Mouse (Mus musculus) spleen, postnatal 36 days (tissue): ENCODE measurements around the gene Vps26b.

ENCODE experiments used
- DNase-seq, 2 experiments: peaks; one replicate each; pipeline ENCODE4 v3.0.0; 2022; ENCODE audit warnings: low spot score in 2 of 2, mixed read lengths in 1 of 2

Vps26b gene

DNA sequence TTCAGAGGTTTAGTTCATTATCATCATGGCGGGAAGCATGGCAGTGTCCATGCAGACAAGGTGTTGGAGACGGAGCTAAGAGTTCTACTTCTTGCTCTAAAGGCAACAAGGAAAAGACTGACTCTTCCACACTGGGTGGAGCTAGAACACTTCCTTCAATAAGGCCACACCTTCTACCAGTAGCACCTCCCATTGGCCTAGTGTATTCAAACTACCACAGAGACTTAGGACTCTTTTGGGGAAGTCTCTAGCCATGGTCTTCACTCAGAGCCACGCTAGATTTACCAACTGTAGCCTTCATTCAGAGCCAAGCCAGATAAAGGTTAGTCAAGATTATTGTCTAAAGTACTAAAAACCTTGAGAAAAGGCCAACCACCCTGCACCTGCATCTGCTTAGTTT, 32.8 kb downstream of the Vps26b start:
- DNase-seq = peak in 1 of 2 experiments; percentile 12

DNA sequence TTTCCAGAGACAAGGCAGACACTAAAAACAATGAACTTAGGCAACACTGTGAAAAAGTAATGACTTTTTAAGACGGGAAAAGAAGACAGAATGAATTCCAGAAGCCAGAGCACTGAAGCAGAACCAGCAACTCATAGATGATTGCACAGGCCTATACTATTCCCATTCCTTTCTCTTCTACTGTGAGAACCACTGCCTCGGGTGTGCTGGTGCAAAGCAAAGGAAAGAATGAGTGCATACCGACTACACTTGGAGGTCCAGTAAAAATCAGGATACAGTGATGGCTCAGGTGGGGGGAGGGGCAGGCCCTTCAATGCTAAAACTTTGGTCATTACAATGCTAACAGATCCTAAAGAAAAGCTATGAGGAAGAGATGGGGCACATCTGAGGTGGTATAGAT, 36.0 kb downstream of the Vps26b start:
- no peak for DNase-seq

DNA sequence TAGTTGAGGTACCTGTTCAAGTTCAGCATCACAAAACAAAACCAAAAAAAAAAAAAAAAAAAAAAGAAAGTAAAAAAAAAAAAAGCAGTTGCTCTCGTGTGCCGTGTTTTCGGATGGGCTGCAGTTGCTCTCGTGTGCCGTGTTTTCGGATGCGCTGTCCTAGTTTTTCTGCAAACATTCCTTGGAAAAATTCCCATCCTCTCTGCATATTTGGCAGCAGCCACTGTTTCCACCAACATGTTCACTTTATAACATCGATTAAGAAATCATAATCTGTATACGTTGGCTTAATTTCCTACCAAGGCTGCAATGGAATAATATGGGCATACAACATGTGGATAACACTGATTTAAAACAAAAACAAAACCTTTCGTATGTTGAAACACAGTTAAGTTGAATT, 36.7 kb downstream of the Vps26b start:
- DNase-seq = no peak

DNA sequence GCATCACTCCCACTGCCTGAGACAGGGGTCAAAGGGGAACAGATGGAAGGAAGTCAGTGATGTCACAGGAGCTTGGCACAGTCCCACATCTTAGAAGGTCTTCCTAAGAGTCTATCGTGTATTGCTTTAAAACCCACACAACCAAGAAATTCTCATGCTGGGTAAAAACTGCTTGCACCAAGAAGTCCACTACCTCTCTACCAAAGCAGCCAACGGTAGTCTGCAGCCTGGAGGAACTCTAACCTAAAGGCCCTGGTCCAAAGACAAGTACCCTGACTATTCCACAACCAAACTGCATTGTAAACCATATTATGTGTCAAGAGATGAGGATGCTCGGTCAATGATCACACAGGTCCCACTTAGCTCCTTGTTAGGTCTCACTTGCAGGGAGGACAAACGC, 39.7 kb downstream of the Vps26b start:
- DNase-seq = no peak

DNA sequence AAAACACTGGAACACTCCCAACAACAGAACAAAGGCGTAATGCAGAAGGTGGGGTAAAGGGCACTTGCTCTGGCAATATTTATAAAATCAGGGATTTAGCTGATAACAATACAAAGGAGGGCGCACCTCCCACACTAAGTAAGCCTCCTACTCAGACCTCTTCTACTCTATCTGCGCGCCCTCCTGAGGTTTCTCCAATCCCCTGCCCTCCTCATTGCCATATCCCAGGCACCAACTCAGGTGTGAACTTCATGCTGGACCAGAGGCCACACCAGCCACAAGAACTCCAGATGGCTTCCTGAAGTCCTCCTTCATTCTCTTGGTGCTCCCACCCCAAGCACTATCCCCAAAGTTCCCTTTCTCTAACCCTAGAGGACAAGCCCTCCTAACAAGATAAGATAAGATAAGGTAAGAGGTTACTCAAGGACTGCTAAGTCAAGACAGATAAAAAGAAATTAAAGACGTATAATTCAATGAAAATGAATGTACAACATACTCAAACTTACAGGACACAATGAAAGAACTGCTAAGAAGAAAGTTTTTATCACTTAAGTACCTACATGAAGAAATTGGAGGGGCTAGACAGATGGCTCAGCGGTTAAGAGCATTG, 44.1 kb downstream of the Vps26b start:
- DNase-seq = no peak

DNA sequence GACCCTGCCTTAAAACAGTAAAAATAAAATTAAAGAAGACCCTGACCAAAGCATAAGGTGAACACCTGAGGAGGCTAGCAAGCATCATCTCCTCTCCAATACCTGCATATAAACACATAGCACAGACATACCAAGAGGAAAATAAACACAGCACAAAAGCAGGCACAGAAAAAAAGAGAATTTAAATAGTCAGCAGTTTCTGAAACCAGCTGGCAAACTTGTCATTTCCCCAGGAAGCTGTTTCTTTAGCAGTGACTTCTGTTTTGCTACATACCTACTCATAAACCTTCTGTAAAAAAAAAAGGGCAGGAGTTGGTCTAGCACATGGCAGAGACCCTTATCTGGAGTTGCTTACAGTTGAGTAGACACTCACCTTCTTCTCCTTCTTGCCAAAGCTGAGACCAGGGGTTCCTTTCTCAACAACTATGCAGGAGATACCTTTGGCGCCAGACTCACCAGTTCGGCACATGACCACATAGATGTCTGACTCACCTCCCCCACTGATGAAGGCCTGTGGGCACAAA, 44.7 kb downstream of the Vps26b start:
- DNase-seq = no peak

DNA sequence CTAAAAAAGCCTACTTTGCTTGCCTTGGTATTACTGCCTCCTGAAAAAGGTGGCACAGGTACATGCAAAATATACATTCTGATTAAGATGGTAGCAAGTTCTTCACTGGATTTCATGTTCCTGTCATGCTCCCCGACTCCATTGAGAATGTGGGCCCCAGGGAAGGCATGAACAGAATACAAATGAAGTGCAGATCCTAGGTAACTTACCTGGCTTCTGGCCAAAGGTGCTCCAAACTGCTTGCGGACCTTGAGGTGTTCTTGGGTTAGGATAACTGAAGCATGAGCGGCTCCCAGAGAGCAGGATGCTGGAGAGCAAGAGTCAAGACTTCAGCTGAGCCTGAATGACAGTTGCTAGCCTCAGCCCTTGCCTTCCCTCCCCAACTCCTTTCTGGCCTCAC, 51.1 kb downstream of the Vps26b start:
- no peak for DNase-seq

DNA sequence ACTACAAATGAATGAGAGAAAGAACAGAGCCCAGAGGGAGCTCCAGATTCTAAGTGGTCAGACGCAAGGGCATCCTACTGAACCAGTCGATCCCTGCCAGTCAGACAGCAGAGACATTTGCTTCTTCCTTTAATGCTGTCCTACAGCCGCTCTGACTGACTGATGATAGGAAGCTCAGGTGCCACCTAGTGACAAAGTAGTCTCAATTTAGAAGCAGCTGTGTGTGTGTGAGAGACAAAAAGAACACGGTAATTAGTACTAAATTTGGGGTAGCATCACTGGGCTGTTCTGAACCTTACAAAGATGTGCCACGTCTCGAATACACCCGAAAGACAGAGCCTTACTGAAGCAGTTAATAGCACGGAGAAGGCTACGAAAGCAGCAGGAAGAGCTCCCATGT, 52.1 kb downstream of the Vps26b start:
- DNase-seq = no peak
